Mouse (Mus musculus) brain, embryonic 14.5 days (tissue): Measurements from ENCODE around the gene Tprg. TPM values are rescaled to one million over a fixed set of nuclear protein-coding genes. Genes with fewer than 3 reads are reported as not detected.
A peak's percentile ranks its signal among the peaks of the same experiment; 100 is the strongest.

ENCODE experiments used
- DNase-seq: peaks from one replicate; pipeline ENCODE4 v3.0.0-alpha.2; 2011; ENCODE audit warnings: low read depth
- CTCF ChIP-seq: fragments of 200-500 bp; IDR thresholded peaks from 2 replicates; pipeline ENCODE4 v1.5.1; 2012; ENCODE audit warnings: inconsistent platforms, mild to moderate bottlenecking, moderate library complexity, borderline replicate concordance; ENCODE audit not compliant: insufficient read depth, insufficient read length; ENCODE audit errors: extremely low read depth
- POLR2A ChIP-seq: fragments of 200-500 bp; IDR thresholded peaks from 2 replicates; pipeline ENCODE4 v1.6.1; 2012; ENCODE audit warnings: mild to moderate bottlenecking, inconsistent platforms, borderline replicate concordance; ENCODE audit not compliant: poor library complexity, insufficient read depth, insufficient read length, severe bottlenecking; ENCODE audit errors: extremely low read depth
- polyA plus RNA-seq: library from polyadenylated mRNA; depleted of rRNA; stranded (reverse); fragments of >200 nt; gene quantifications from 2 replicates; pipeline ENCODE4 v1.2.3, GENCODE M21; 2012

Gene Tprg
- polyA plus RNA-seq, 1 experiment: not detected

- no peak for TF ChIP-seq CTCF
- TF ChIP-seq POLR2A: no peak
- DNase-seq: peak; percentile 78
Measured at GRCm38 (mm10) chr16:25408032-25408431, 121.4 kb downstream of the Tprg start.

- no peak for TF ChIP-seq CTCF
- no peak for DNase-seq
Measured at GRCm38 (mm10) chr16:25411307-25411706, 124.7 kb downstream of the Tprg start.

- TF ChIP-seq CTCF (no peak), POLR2A (no peak)
- DNase-seq: no peak
Measured at GRCm38 (mm10) chr16:25413885-25414284, 127.3 kb downstream of the Tprg start.

GRCm38 (mm10) chr16:25415186-25415585 is 128.6 kb downstream of the Tprg start:
- TF ChIP-seq CTCF: no peak
- TF ChIP-seq POLR2A: no peak
- DNase-seq: no peak

- TF ChIP-seq CTCF (no peak), POLR2A (no peak)
- DNase-seq: peak; percentile 48
Measured at GRCm38 (mm10) chr16:25417875-25418630, 131.4 kb downstream of the Tprg start.

- DNase-seq: no peak
- TF ChIP-seq CTCF: peak; percentile 4; the same call in 1 of the 2 replicates
- TF ChIP-seq POLR2A: no peak
Measured at GRCm38 (mm10) chr16:25422997-25423396, 136.4 kb downstream of the Tprg start.

- no peak for DNase-seq
- TF ChIP-seq CTCF (no peak), POLR2A (no peak)
Measured at GRCm38 (mm10) chr16:25424001-25424400, 137.4 kb downstream of the Tprg start.

- TF ChIP-seq POLR2A (no peak), CTCF (no peak)
- DNase-seq: peak; percentile 51
Measured at GRCm38 (mm10) chr16:25424915-25425314, 138.3 kb downstream of the Tprg start.

GRCm38 (mm10) chr16:25425376-25425775 is 138.8 kb downstream of the Tprg start:
- peak; percentile 37 for DNase-seq
- no peak for TF ChIP-seq POLR2A
- TF ChIP-seq CTCF: no peak

GRCm38 (mm10) chr16:25426261-25426660 is 139.6 kb downstream of the Tprg start:
- DNase-seq: peak; percentile 49
- TF ChIP-seq POLR2A (no peak), CTCF (no peak)

- TF ChIP-seq POLR2A (no peak), CTCF (no peak)
- DNase-seq: no peak
Measured at GRCm38 (mm10) chr16:25440039-25440438, 153.4 kb downstream of the Tprg start.

- peak; percentile 31 for DNase-seq
- TF ChIP-seq CTCF (no peak), POLR2A (no peak)
Measured at GRCm38 (mm10) chr16:25445580-25445979, 159.0 kb downstream of the Tprg start.
